Mouse (Mus musculus): ENCODE results near the gene Mypn. TPM values are rescaled to one million over a fixed set of nuclear protein-coding genes. Genes with fewer than 3 reads are reported as not detected.

Mypn gene
- polyA plus RNA-seq, 1 experiment from 2014 or later, result 0.10 TPM

DNA sequence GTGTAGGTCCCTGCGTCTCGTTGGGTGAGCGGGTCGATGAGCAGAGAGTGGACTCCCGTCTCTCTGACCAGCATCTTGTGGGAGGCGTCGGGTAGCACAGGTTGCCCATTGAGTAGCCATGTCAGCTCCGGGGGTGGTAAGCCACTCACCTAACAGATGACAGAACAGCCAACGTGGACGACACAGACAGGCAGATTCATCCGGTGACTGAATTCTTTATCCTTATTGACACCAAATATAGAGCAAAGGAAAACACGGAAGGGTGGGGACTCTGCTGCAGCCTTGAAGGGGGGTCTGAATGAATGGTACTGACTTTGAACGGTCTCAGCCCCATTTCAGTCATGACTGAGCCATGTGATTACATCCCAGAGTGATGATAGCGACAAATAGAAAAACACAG, 81.8 kb downstream of the Mypn start:
- no peaks in the 10 kb centered on the region for H3K36me3 ChIP-seq (ENCODE audit: control insufficient read depth, insufficient read depth, low read length)
- no peak overlapping the region for H3K4me2 ChIP-seq (ENCODE audit: low read length)
- no peak overlapping the region for H3K9ac ChIP-seq (ENCODE audit: low read length)
- no peaks in the 10 kb centered on the region for H3K27me3 ChIP-seq (replicated peaks; ENCODE audit: control insufficient read depth, insufficient read depth, low read length)
- H3K4me1 ChIP-seq (ENCODE audit: control insufficient read depth, insufficient read depth, low read length), result no peaks in the 10 kb centered on the region
- no peak overlapping the region for H3K27ac ChIP-seq (ENCODE audit: low read depth, low read length)
- H3K9me3 ChIP-seq (replicated peaks; ENCODE audit: control insufficient read depth, low read length), result no peaks in the 10 kb centered on the region
- 87% methylated on average over 14 of the region's 14 CpGs for WGBS
- no peak for DNase-seq (ENCODE audit: low spot score)
- H3K4me3 ChIP-seq (ENCODE audit: low read depth, low read length), result no peak overlapping the region
- ATAC-seq, result no peak

DNA sequence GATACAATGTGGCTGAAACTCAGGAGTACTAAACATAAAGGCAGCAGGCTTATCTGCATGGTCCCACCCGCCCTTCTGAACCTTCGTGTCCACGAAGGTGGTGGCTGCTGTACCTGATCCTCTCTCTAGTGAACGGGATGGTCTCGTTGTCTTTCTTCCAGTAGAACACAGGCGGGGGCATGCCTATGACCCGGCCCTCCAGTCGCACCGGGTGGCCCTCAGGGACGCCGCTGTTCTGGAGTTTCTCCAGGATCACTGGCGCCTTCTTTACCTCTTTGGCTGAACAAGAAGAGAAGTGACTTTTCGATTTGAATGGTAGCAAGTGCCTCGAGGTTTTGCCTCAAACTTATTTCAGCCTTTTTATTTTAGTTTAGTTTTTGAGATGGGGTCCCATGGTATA, 83.8 kb downstream of the Mypn start:
- no peak overlapping the region for H3K4me2 ChIP-seq (ENCODE audit: low read length)
- no peak for ATAC-seq
- DNase-seq (ENCODE audit: low spot score), result no peak
- H3K27ac ChIP-seq (ENCODE audit: low read depth, low read length), result no peak overlapping the region
- no peaks in the 10 kb centered on the region for H3K9me3 ChIP-seq (replicated peaks; ENCODE audit: control insufficient read depth, low read length)
- H3K4me3 ChIP-seq (ENCODE audit: low read depth, low read length), result no peak overlapping the region
- H3K4me1 ChIP-seq (ENCODE audit: control insufficient read depth, insufficient read depth, low read length), result no peaks in the 10 kb centered on the region
- 82% methylated on average over 14 of the region's 14 CpGs for WGBS
- H3K9ac ChIP-seq (ENCODE audit: low read length), result no peak overlapping the region
- H3K36me3 ChIP-seq (ENCODE audit: control insufficient read depth, insufficient read depth, low read length), result no peaks in the 10 kb centered on the region
- no peaks in the 10 kb centered on the region for H3K27me3 ChIP-seq (replicated peaks; ENCODE audit: control insufficient read depth, insufficient read depth, low read length)

DNA sequence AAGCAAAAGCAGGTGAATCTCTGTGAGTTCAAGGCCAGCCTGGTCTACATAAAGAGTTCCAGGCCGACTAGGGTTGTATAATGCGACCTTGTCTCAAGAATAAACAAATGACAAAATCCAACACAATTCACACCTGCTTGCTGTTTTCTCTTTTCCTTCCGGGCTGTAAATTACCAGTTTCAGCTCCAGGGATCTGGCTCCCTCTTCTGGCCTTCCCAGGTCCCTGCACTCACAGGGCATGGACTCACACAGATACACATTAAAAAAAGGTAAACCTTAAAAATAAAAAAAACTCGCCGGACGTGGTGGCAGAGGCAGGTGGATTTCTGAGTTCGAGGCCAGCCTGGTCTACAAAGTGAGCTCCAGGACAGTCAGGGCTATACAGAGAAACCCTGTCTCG, 86.2 kb downstream of the Mypn start:
- no peak overlapping the region for H3K27ac ChIP-seq (ENCODE audit: low read depth, low read length)
- no peak overlapping the region for H3K4me2 ChIP-seq (ENCODE audit: low read length)
- no peaks in the 10 kb centered on the region for H3K27me3 ChIP-seq (replicated peaks; ENCODE audit: control insufficient read depth, insufficient read depth, low read length)
- H3K9me3 ChIP-seq (replicated peaks; ENCODE audit: control insufficient read depth, low read length), result no peaks in the 10 kb centered on the region
- DNase-seq (ENCODE audit: low spot score) (no peak), ATAC-seq (no peak)
- H3K4me1 ChIP-seq (ENCODE audit: control insufficient read depth, insufficient read depth, low read length), result no peaks in the 10 kb centered on the region
- no peak overlapping the region for H3K4me3 ChIP-seq (ENCODE audit: low read depth, low read length)
- WGBS, result 94% methylated on average over 8 of the region's 8 CpGs
- H3K9ac ChIP-seq (ENCODE audit: low read length), result no peak overlapping the region
- no peaks in the 10 kb centered on the region for H3K36me3 ChIP-seq (ENCODE audit: control insufficient read depth, insufficient read depth, low read length)

DNA sequence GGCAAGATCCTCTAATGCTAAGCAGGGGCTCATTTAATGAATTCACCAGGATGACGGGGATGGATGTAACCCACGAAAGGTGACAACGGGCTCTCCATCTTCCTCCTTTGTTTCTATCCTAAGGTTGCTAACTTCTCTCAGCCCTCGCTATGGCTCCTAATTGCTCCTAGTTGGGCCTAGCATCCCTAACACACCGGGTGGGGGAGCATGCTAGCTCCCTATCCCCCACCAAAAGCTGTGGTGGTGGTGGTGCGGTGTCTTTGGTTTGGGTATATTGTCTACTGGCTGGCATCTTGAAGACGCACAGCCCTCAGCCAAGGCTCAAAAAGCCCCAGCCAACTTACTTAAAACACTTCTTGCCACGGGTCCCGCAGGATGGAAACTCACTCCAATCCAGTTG, 87.4 kb downstream of the Mypn start:
- DNase-seq (ENCODE audit: low spot score), result no peak
- ATAC-seq, result no peak
- H3K36me3 ChIP-seq (ENCODE audit: control insufficient read depth, insufficient read depth, low read length), result no peaks in the 10 kb centered on the region
- no peaks in the 10 kb centered on the region for H3K9me3 ChIP-seq (replicated peaks; ENCODE audit: control insufficient read depth, low read length)
- H3K4me2 ChIP-seq (ENCODE audit: low read length), result no peak overlapping the region
- no peak overlapping the region for H3K9ac ChIP-seq (ENCODE audit: low read length)
- no peaks in the 10 kb centered on the region for H3K4me1 ChIP-seq (ENCODE audit: control insufficient read depth, insufficient read depth, low read length)
- H3K27ac ChIP-seq (ENCODE audit: low read depth, low read length), result no peak overlapping the region
- no peaks in the 10 kb centered on the region for H3K27me3 ChIP-seq (replicated peaks; ENCODE audit: control insufficient read depth, insufficient read depth, low read length)
- H3K4me3 ChIP-seq (ENCODE audit: low read depth, low read length), result no peak overlapping the region
- 90% methylated on average over 9 of the region's 9 CpGs for WGBS

DNA sequence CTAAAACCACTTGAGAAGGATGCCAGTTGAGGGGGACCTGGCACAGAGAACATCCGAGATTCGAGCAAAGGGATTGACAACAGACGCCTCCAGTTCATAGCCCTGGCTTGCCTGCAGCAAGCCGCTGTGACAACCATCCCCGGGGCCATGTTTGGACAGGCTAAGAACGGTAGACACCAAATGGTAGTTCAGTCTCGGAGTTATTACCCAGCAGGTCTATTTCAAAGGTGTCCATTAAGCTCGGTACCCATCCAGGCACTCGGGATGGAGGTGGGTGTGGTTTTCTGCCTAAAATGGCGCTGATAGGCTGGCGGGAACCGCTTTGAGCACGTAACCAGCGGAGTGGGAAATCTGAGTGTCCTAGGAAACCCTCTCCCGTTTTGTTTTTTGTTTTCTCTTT, 87.9 kb downstream of the Mypn start:
- 88% methylated on average over 15 of the region's 15 CpGs for WGBS
- H3K9me3 ChIP-seq (replicated peaks; ENCODE audit: control insufficient read depth, low read length), result no peaks in the 10 kb centered on the region
- no peak for ATAC-seq
- no peaks in the 10 kb centered on the region for H3K36me3 ChIP-seq (ENCODE audit: control insufficient read depth, insufficient read depth, low read length)
- no peak overlapping the region for H3K27ac ChIP-seq (ENCODE audit: low read depth, low read length)
- no peak overlapping the region for H3K9ac ChIP-seq (ENCODE audit: low read length)
- no peaks in the 10 kb centered on the region for H3K4me1 ChIP-seq (ENCODE audit: control insufficient read depth, insufficient read depth, low read length)
- no peak for DNase-seq (ENCODE audit: low spot score)
- H3K4me2 ChIP-seq (ENCODE audit: low read length), result no peak overlapping the region
- H3K4me3 ChIP-seq (ENCODE audit: low read depth, low read length), result no peak overlapping the region
- no peaks in the 10 kb centered on the region for H3K27me3 ChIP-seq (replicated peaks; ENCODE audit: control insufficient read depth, insufficient read depth, low read length)

DNA sequence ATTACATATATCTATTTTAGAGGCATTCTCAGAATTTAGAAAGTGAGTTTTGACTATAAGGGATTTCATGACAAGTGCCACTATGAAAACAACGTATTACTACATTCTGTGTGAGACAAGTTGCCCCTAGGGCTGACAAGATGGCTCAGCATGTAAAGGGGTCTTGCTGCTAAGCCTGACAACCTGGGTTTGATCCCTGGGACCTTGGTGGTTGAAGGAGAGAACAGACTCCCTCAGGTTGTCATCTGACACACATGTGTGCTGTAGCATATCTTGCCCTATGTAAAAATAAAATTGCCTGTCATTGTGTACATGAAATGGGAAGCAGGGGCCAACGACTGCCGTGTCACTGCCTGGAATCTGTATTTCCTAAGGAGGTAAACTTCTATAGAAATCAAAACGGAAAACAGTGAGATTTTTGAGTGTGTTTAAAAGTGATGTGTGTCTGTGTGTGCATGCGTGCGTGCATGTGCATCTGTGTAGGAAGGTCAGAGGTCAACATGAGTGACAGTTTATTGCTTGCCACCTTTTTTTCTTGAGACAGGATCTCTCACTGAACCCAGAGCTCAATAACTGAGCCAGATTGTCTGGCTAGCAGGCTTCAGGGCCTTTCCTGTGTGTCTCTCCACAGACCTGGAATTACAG, 89.9 kb downstream of the Mypn start:
- H3K27ac ChIP-seq (ENCODE audit: low read depth, low read length), result no peak overlapping the region
- H3K36me3 ChIP-seq (ENCODE audit: control insufficient read depth, insufficient read depth, low read length), result no peaks in the 10 kb centered on the region
- no peak for ATAC-seq

DNA sequence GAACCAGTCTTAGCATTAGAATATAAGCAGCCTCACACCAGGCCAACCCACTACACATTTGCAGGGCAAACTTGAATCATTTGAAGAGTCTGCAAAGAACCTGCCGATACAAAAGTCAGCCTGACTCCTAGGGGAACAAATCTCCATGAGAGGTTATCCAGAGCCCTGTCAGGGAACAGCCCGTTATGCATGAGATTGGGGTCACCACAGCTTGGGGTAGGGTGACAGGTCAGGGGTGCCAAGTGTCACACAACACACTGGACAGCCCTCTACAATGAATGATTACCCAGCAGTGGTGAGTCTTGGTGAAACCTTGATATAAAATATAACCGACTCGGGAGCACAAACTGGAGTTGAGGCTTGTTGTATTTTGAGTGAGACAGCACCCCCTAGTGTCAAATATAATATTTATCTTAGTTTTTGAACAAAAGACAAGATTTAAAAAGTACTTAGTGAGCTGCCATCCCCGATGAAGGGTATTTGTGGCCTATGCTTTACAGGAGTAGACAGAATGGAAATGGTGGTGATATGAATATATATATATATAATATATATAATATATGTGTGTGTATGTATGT, 90.6 kb downstream of the Mypn start:
- Histone ChIP-seq H3K27me3 (replicated peaks; ENCODE audit: control insufficient read depth, insufficient read depth, low read length) (no peaks in the 10 kb centered on the region), H3K9ac (ENCODE audit: low read length) (no peak overlapping the region), H3K4me2 (ENCODE audit: low read length) (no peak overlapping the region), H3K4me3 (ENCODE audit: low read depth, low read length) (no peak overlapping the region), H3K4me1 (ENCODE audit: control insufficient read depth, insufficient read depth, low read length) (no peaks in the 10 kb centered on the region), H3K36me3 (ENCODE audit: control insufficient read depth, insufficient read depth, low read length) (no peaks in the 10 kb centered on the region), H3K27ac (ENCODE audit: low read depth, low read length) (no peak overlapping the region), H3K9me3 (replicated peaks; ENCODE audit: control insufficient read depth, low read length) (no peaks in the 10 kb centered on the region)
- WGBS, result 47% methylated on average over 5 of the region's 5 CpGs
- ATAC-seq (peak; percentile 26; the same call in 1 of the 2 replicates), DNase-seq (ENCODE audit: low spot score) (peak; percentile 80)

More for the DNA sequence above, 89.9 kb downstream of the Mypn start:
- Histone ChIP-seq H3K9me3 (replicated peaks; ENCODE audit: control insufficient read depth, low read length) (no peaks in the 10 kb centered on the region), H3K4me1 (ENCODE audit: control insufficient read depth, insufficient read depth, low read length) (no peaks in the 10 kb centered on the region), H3K4me2 (ENCODE audit: low read length) (no peak overlapping the region), H3K9ac (ENCODE audit: low read length) (no peak overlapping the region), H3K4me3 (ENCODE audit: low read depth, low read length) (no peak overlapping the region), H3K27me3 (replicated peaks; ENCODE audit: control insufficient read depth, insufficient read depth, low read length) (no peaks in the 10 kb centered on the region)
- DNase-seq (ENCODE audit: low spot score), result no peak
- WGBS, result 86% methylated on average over 6 of the region's 6 CpGs

DNA sequence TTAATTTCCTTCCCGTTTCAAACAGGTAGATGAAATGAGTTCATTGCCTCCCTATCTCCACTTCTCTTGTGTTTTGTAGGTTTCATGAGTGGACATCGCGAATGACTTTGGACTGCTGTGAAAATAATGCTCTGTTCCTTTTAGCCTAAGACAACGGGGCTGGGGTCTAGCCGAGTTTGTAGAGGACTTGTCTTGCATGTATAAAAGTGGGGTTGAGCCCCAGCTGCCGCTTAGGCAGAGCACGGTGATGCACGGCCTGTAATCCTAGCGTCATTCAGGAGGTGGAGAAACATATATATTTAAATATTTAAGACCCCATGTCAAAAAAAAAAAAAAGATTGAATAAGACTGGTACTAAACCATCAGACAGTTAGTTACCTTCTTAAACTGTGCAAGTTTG, 103.1 kb downstream of the Mypn start:
- ATAC-seq, result peak; percentile 29; the same call in 1 of the 2 replicates
- Histone ChIP-seq H3K4me2 (ENCODE audit: low read length) (peak overlapping the region; percentile 79), H3K9ac (ENCODE audit: low read length) (peak overlapping the region; percentile 70), H3K4me3 (ENCODE audit: low read depth, low read length) (peak overlapping the region; percentile 57), H3K27me3 (replicated peaks; ENCODE audit: control insufficient read depth, insufficient read depth, low read length) (no peaks in the 10 kb centered on the region; the same call in 1 of the 2 replicates), H3K4me1 (ENCODE audit: control insufficient read depth, insufficient read depth, low read length) (0 out of 2 replicates have a peak, but pooled peaks cover 2% of the 10 kb centered on the region), H3K36me3 (ENCODE audit: control insufficient read depth, insufficient read depth, low read length) (no peaks in the 10 kb centered on the region), H3K9me3 (replicated peaks; ENCODE audit: control insufficient read depth, low read length) (no peaks in the 10 kb centered on the region), H3K27ac (ENCODE audit: low read depth, low read length) (no peak overlapping the region)
- 7% methylated on average over 9 of the region's 9 CpGs for WGBS
- DNase-seq (ENCODE audit: low spot score), result peak; percentile 40

DNA sequence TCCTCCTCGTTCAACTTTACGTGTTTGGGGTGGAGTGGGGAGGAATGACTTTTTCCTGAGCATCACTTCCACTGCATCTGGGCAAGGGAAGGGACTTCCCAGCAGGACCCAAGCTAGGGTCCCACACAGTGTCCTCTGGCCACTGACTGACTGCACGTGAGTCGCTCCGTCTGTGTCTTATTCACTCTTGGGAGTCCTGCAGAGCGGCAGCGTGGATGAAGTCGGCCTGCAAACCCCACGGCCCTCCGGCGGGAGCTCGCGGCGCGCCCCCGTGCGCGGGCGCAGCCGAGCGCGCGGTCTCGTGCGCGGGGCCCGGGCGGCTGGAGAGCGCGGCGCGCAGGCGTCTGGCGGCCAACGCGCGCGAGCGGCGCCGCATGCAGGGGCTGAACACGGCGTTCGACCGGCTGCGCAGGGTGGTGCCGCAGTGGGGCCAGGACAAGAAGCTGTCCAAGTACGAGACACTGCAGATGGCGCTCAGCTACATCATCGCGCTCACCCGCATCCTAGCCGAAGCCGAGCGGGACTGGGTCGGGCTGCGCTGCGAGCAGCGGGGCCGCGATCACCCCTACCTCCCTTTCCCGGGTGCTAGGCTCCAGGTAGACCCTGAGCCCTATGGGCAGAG, 103.7 kb downstream of the Mypn start:
- Histone ChIP-seq H3K4me2 (ENCODE audit: low read length) (peak overlapping the region; percentile 79), H3K4me1 (ENCODE audit: control insufficient read depth, insufficient read depth, low read length) (0 out of 2 replicates have a peak, but pooled peaks cover 2% of the 10 kb centered on the region), H3K4me3 (ENCODE audit: low read depth, low read length) (peak overlapping the region; percentile 57), H3K27me3 (replicated peaks; ENCODE audit: control insufficient read depth, insufficient read depth, low read length) (no peaks in the 10 kb centered on the region; the same call in 1 of the 2 replicates), H3K9ac (ENCODE audit: low read length) (peak overlapping the region; percentile 70), H3K36me3 (ENCODE audit: control insufficient read depth, insufficient read depth, low read length) (no peaks in the 10 kb centered on the region), H3K27ac (ENCODE audit: low read depth, low read length) (no peak overlapping the region), H3K9me3 (replicated peaks; ENCODE audit: control insufficient read depth, low read length) (no peaks in the 10 kb centered on the region)
- DNase-seq (ENCODE audit: low spot score) (peak; percentile 73), ATAC-seq (peak; percentile 95)
- WGBS, result under 1% methylated on average over 55 of the region's 62 CpGs

Data from forebrain, embryonic 14.5 days (tissue).